ENCODE assay signal across 11 mouse cellular contexts in the genomic region with DNA sequence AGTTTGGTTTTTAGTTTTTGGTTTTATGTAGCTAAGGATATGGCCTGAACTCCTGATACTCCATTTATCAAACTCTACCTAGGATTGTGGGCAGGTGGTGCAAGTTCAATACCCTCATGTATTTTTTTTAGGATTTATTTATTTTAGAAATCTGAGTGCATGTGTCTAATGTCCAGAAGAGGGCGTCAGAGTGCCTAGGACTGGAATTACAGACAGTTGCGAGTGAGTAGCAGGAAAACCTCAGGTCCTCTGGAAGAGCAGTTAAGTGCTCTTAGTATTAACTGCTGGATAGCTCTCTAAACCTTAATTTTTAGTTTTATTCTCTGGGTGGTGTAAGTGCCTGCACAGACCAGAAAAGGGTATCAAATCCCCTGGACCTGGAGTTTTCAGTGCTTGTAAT. TPM values are rescaled to one million over a fixed set of nuclear protein-coding genes. Genes with fewer than 3 reads are reported as not detected.
DNase-seq lines count a peak whose midpoint lies in the region; ATAC-seq and TF ChIP-seq lines count a peak whose summit lies in the region.
"Had no signal": no experiment of that assay in that cellular context is flagged by ENCODE, and none has a peak within 500 bp of the region (broad histone marks: within the 10 kb centered on the region; RNA-seq: fewer than 3 reads in every experiment).

No protein-coding gene starts in this region.

- WGBS in forebrain, postnatal 0 days, result 31% methylated on average over 2 of the region's 2 CpGs
- 40% methylated on average over 2 of the region's 2 CpGs for WGBS in forebrain, embryonic 10.5 days
- WGBS in midbrain, postnatal 0 days, result 39% methylated on average over 2 of the region's 2 CpGs
- WGBS in midbrain, embryonic 11.5 days, result 39% methylated on average over 2 of the region's 2 CpGs
- WGBS in stomach, postnatal 0 days, result 23% methylated on average over 2 of the region's 2 CpGs

- no peak overlapping the region for H3K9ac ChIP-seq in forebrain, postnatal 0 days
- H3K9ac ChIP-seq in midbrain, postnatal 0 days (replicated peaks; ENCODE audit: low read length, poor library complexity, severe bottlenecking), result no peak overlapping the region
- H3K9ac ChIP-seq in midbrain, embryonic 11.5 days (ENCODE audit: low read length), result no peak overlapping the region
- no peak overlapping the region for H3K9ac ChIP-seq in stomach, postnatal 0 days (ENCODE audit: low read length)
- H3K9ac ChIP-seq: embryonic facial prominence, embryonic 12.5 days; heart, embryonic 12.5 days had no signal

- no peak overlapping the region for H3K4me2 ChIP-seq in forebrain, postnatal 0 days (ENCODE audit: low read depth)
- no peak overlapping the region for H3K4me2 ChIP-seq in midbrain, postnatal 0 days (ENCODE audit: low read depth, low read length, poor library complexity, severe bottlenecking)
- no peak overlapping the region for H3K4me2 ChIP-seq in midbrain, embryonic 11.5 days
- H3K4me2 ChIP-seq in stomach, postnatal 0 days (replicated peaks; ENCODE audit: low read depth), result no peak overlapping the region
- H3K4me2 ChIP-seq: embryonic facial prominence, embryonic 12.5 days; heart, embryonic 12.5 days had no signal

- 0 out of 2 replicates have a peak, but pooled peaks have one; percentile 28 for TF ChIP-seq CTCF in forebrain, postnatal 0 days (IDR thresholded peaks at IDR 0.05; ENCODE audit: low read depth)
- peak; percentile 54 for TF ChIP-seq CTCF in midbrain, postnatal 0 days (IDR thresholded peaks at IDR 0.05)
- peak; percentile 39; the same call in 1 of the 2 replicates for TF ChIP-seq CTCF in cortical plate, adult 2 months (IDR thresholded peaks at IDR 0.05; ENCODE audit: extremely low read depth, insufficient read depth, low read length)
- TF ChIP-seq CTCF in stomach, postnatal 0 days (IDR thresholded peaks at IDR 0.05; ENCODE audit: low read depth), result peak; percentile 68

- no peaks in the 10 kb centered on the region for H3K27me3 ChIP-seq in forebrain, postnatal 0 days (ENCODE audit: insufficient read depth, low read length)
- H3K27me3 ChIP-seq in forebrain, embryonic 10.5 days (ENCODE audit: poor library complexity, severe bottlenecking), result no peaks in the 10 kb centered on the region
- H3K27me3 ChIP-seq in midbrain, postnatal 0 days (ENCODE audit: insufficient read depth, low read length), result no peaks in the 10 kb centered on the region
- H3K27me3 ChIP-seq in midbrain, embryonic 11.5 days (ENCODE audit: control insufficient read depth, insufficient read depth, low read length), result no peaks in the 10 kb centered on the region
- no peaks in the 10 kb centered on the region for H3K27me3 ChIP-seq in stomach, postnatal 0 days (ENCODE audit: control insufficient read depth, insufficient read depth, low read length)
- H3K27me3 ChIP-seq: embryonic facial prominence, embryonic 12.5 days; heart, embryonic 12.5 days had no signal

- no peak overlapping the region for H3K4me3 ChIP-seq in forebrain, postnatal 0 days (ENCODE audit: low read depth, low read length)
- H3K4me3 ChIP-seq in forebrain, embryonic 10.5 days, result no peak overlapping the region
- no peak overlapping the region for H3K4me3 ChIP-seq in midbrain, postnatal 0 days (ENCODE audit: low read depth, low read length)
- H3K4me3 ChIP-seq in midbrain, embryonic 11.5 days (ENCODE audit: low read depth, low read length), result no peak overlapping the region
- H3K4me3 ChIP-seq in cortical plate, adult 2 months (ENCODE audit: insufficient read depth, low read length), result no peak overlapping the region
- H3K4me3 ChIP-seq in stomach, postnatal 0 days (ENCODE audit: low read depth, low read length), result no peak overlapping the region
- H3K4me3 ChIP-seq: embryonic facial prominence, embryonic 12.5 days; heart, embryonic 12.5 days had no signal

- no peaks in the 10 kb centered on the region for H3K4me1 ChIP-seq in forebrain, postnatal 0 days (ENCODE audit: insufficient read depth)
- H3K4me1 ChIP-seq in forebrain, embryonic 10.5 days, result no peaks in the 10 kb centered on the region
- no peaks in the 10 kb centered on the region for H3K4me1 ChIP-seq in midbrain, postnatal 0 days (ENCODE audit: insufficient read depth, low read length)
- no peaks in the 10 kb centered on the region for H3K4me1 ChIP-seq in midbrain, embryonic 11.5 days (ENCODE audit: control insufficient read depth, insufficient read depth, low read length)
- H3K4me1 ChIP-seq in cortical plate, adult 2 months (ENCODE audit: control insufficient read depth, insufficient read depth, low read length), result no peaks in the 10 kb centered on the region
- no peaks in the 10 kb centered on the region for H3K4me1 ChIP-seq in stomach, postnatal 0 days (replicated peaks; ENCODE audit: control insufficient read depth, insufficient read depth)
- H3K4me1 ChIP-seq: embryonic facial prominence, embryonic 12.5 days had no signal

- H3K27ac ChIP-seq in forebrain, postnatal 0 days (ENCODE audit: low read depth, low read length), result no peak overlapping the region
- H3K27ac ChIP-seq in forebrain, embryonic 10.5 days, result no peak overlapping the region
- H3K27ac ChIP-seq in midbrain, postnatal 0 days (ENCODE audit: low read depth, low read length), result no peak overlapping the region
- no peak overlapping the region for H3K27ac ChIP-seq in midbrain, embryonic 11.5 days (ENCODE audit: low read depth, low read length)
- no peak overlapping the region for H3K27ac ChIP-seq in cortical plate, adult 2 months (ENCODE audit: insufficient read depth, low read length)
- H3K27ac ChIP-seq in stomach, postnatal 0 days (replicated peaks), result no peak overlapping the region
- H3K27ac ChIP-seq: embryonic facial prominence, embryonic 12.5 days had no signal

- no peaks in the 10 kb centered on the region for H3K9me3 ChIP-seq in forebrain, postnatal 0 days (ENCODE audit: low read length)
- peaks cover 3% of the 10 kb centered on the region; the same call in 1 of the 2 replicates for H3K9me3 ChIP-seq in forebrain, embryonic 10.5 days
- H3K9me3 ChIP-seq in midbrain, postnatal 0 days (ENCODE audit: low read length), result no peaks in the 10 kb centered on the region
- H3K9me3 ChIP-seq in midbrain, embryonic 11.5 days (ENCODE audit: control insufficient read depth, low read length), result peaks cover 3% of the 10 kb centered on the region; the same call in 1 of the 2 replicates
- H3K9me3 ChIP-seq in stomach, postnatal 0 days (ENCODE audit: control insufficient read depth, low read length), result no peaks in the 10 kb centered on the region
- H3K9me3 ChIP-seq: embryonic facial prominence, embryonic 12.5 days had no signal

- no peak for DNase-seq in forebrain, postnatal 0 days
- no peak for DNase-seq in forebrain, embryonic 10.5 days (ENCODE audit: extremely low spot score, low spot score)
- DNase-seq in midbrain, postnatal 0 days (ENCODE audit: low spot score), result peak; percentile 44
- DNase-seq in midbrain, embryonic 11.5 days (ENCODE audit: low spot score, missing footprints), result no peak
- DNase-seq in stomach, postnatal 0 days (ENCODE audit: low spot score), result no peak
- DNase-seq in frontal cortex, postnatal 10 days (ENCODE audit: low spot score in 2 of 2), result no peak
- no peak for DNase-seq in heart, postnatal 4 days
- DNase-seq: thymus, postnatal 25 days had no signal

- no peak for TF ChIP-seq EP300 in stomach, postnatal 0 days (optimal IDR thresholded peaks at IDR 0.05)

- no peak for TF ChIP-seq POLR2A in cortical plate, adult 2 months (IDR thresholded peaks at IDR 0.05; ENCODE audit: extremely low read depth, insufficient read depth, low read length)

- no peaks in the 10 kb centered on the region for H3K36me3 ChIP-seq in forebrain, postnatal 0 days (ENCODE audit: insufficient read depth)
- peaks cover 22% of the 10 kb centered on the region for H3K36me3 ChIP-seq in forebrain, embryonic 10.5 days (replicated peaks)
- H3K36me3 ChIP-seq in midbrain, postnatal 0 days (ENCODE audit: insufficient read depth, low read length), result no peaks in the 10 kb centered on the region
- no peaks in the 10 kb centered on the region for H3K36me3 ChIP-seq in midbrain, embryonic 11.5 days (ENCODE audit: control insufficient read depth, insufficient read depth, low read length)
- no peaks in the 10 kb centered on the region for H3K36me3 ChIP-seq in stomach, postnatal 0 days (ENCODE audit: control insufficient read depth, insufficient read depth, low read length)

- ATAC-seq in forebrain, postnatal 0 days, result no peak
- ATAC-seq in midbrain, postnatal 0 days (ENCODE audit: low FRiP score), result no peak
- no peak for ATAC-seq in midbrain, embryonic 11.5 days (ENCODE audit: low FRiP score)
- no peak for ATAC-seq in stomach, postnatal 0 days (ENCODE audit: low FRiP score, low TSS enrichment)

RNA-seq across cellular contexts. Expression of a gene that starts 19.4 kb away (rescaled TPM):
- 7.0 and 9.8 TPM in 2 replicates for total RNA-seq in forebrain, postnatal 0 days (2014; rRNA removed)
- 0.83 and 1.5 TPM in 2 replicates for polyA plus RNA-seq in forebrain, postnatal 0 days (2015; fragmentation: Nextera tagmentation; extraction: Ambion mirVana)
- polyA plus RNA-seq in forebrain, embryonic 10.5 days (2016; fragmentation: Nextera tagmentation; extraction: Ambion mirVana), result 9.7 and 9.8 TPM in 2 replicates
- 5.4 and 7.8 TPM in 2 replicates for total RNA-seq in midbrain, postnatal 0 days (2014; rRNA removed)
- 1.1 and 1.5 TPM in 2 replicates for polyA plus RNA-seq in midbrain, postnatal 0 days (2015; fragmentation: Nextera tagmentation; extraction: Ambion mirVana)
- 15.8 and 17.0 TPM in 2 replicates for polyA plus RNA-seq in midbrain, embryonic 11.5 days (2014; fragmentation: Nextera tagmentation; extraction: Ambion mirVana)
- polyA plus RNA-seq in cortical plate, adult 2 months (2012; rRNA removed), result 12.3 and 13.1 TPM in 2 replicates
- polyA plus RNA-seq in stomach, postnatal 0 days (2015; fragmentation: Nextera tagmentation; extraction: Ambion mirVana), result 2.5 and 2.6 TPM in 2 replicates
- 10 to 100 TPM; 12.3 to 12.5 TPM for total RNA-seq in heart, postnatal 4 days (2021)
